Mouse (Mus musculus): ENCODE results near the gene Tpra1. TPM values are rescaled to one million over a fixed set of nuclear protein-coding genes. Genes with fewer than 3 reads are reported as not detected.

Tpra1 gene
- total RNA-seq, 2 experiments from 2014 or later = 104 TPM

DNA sequence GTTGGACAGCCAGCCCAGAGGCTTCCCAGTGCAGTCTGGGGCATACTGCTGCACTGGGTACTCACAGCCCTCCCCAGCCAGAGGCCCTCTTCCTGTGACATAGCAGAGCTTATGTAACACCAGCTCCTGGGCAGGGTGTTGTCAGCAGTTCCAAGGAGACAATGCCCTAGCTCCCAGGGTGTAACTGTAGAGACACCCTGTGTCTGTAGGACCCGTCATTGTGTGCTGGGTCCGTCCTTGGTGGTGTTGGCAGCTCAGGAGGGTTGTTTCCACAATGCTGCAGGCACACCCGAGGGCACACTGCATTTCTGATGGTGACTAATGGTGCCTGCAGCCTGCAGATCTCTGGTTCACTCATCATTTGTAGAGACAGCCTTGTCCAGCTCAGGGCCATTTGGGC is 24.8 kb downstream of the Tpra1 start:
- peak; percentile 77 to 78 for DNase-seq

DNA sequence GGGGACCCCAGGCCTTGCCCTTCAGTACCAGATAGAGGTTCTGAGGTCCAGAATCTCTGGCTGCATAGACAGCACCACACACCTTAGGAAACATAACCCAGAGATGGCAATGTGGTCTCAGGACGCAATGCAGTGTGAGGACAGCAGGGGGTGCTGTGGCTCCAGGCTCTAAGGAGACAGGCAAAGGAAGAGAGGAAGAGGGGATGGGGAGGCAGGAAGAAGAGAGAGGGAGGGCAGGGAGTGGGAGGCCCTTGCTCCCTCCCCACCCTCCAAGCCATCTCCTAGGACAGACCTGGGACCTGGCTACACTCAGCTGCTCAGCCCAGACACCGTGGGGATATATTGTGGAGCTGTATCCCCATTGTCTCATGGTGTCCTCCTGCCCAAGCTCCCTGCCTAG is 25.5 kb downstream of the Tpra1 start:
- peak; percentile 82 to 87 for DNase-seq

DNA sequence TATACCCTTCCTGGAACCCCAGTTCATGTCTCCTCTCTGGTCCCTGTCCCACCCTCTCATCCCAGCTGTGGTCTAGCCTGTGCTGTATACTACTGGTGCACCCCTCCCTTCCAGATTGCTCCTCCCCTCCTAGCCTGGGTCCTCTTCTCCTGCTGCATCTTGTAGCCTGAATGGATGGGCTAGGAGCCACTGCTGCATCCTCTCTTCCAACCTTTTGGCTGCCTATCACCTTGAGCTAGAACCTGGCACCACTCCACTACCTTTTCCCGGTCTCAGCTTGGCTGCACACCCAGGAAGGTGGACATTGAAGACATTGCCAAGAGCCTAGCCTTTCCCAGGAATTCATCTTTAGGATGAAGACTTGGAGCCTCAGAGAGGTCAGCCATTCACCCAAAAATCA is 26.0 kb downstream of the Tpra1 start:
- no peak for DNase-seq

DNA sequence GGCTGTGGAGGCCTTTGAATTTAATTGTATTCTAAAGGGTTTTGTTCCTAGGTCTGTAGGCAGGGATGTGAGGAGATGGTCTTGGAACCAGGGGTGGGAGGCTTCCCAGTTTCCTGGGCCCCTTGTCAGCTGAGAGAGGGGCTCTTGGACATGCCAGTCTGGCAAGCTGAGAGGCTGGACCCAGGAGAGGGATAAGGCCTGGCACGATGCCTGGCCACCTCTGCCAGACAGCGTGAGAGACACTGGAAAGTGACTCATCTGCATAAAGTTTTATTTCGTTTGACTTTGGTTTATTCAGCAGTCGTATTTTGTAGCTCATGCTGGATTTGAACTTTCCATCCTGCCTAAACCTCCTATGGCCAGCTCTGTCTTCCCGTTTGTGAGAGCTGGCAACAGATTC is 26.5 kb downstream of the Tpra1 start:
- peak; percentile 84 to 85 for DNase-seq

DNA sequence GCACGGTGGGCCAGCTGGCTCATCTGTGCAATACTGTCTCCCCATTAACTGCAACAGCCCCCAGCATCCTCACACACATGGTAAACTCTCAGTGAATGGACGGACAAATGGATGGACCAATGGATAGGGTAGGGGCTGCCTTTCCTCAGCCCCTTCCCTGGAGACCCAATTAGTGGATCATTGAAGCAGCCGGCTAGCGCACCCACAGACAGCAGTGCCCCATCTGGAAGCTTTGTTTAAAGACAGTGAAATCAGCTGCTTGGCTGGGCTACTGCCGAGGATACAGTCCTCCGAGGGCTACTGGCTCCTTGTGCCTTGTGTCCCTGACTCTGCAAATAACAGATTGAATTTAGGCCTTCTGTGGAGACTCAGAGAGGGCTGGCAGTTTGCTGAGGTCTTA is 27.4 kb downstream of the Tpra1 start:
- DNase-seq = no peak

DNA sequence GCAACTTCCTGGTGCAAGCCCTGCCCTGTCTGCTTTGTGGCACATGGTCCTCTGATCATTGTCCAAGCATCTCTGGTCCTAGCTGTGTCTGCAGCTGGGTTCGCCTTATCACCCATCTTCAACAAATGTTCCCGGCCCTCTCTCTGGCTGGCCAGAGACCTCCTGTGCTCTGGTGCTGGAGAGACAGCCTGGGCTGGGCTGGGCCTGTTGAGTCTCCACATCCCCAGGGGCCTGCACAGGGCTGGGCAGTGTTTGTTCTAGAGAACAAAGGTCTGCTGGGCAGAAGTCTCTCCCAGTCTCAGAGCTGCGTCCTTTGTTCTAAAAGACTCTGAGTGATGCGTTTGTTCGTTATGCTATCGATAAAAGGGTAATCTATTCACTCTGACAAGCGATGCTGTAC is 28.0 kb downstream of the Tpra1 start:
- DNase-seq = no peak

DNA sequence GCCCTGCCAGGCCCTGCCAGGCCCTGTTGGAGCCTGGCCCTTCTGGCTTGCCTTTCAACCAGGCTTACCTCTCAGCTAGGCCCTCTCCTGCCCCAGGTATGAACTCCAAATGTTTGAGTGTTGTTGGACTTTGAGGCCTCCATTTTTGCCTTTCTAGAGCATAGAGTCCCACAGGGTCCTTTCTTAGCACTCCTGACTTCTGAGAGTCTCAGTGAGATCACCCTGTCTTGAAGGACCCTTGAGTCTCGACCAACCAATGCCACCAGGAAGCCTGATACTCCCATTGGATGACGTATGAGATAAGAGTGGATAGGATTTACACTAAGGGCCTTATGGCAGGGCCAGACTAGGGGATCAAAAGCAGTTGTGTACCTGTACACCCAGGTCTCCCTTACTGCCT is 29.4 kb downstream of the Tpra1 start:
- no peak for DNase-seq

DNA sequence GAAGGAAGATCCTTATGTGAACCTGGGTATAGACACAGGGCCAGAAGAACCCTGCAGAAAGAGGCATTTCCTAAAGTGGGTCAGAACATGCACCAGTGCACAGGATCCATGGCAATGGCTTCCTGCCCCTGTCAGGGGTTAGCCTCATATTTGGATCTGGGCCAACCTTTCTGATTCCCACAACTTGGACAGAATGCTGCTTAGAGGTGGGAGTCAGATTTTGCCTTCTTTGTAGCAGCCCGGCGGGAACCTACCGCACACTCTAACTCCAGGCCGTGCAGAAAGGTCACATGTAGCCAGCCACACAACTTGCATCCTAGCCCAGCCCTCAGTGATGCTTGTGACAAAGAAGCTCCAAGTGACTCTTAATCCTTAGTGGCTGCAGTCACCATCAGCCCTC is 32.1 kb downstream of the Tpra1 start:
- DNase-seq = no peak

DNA sequence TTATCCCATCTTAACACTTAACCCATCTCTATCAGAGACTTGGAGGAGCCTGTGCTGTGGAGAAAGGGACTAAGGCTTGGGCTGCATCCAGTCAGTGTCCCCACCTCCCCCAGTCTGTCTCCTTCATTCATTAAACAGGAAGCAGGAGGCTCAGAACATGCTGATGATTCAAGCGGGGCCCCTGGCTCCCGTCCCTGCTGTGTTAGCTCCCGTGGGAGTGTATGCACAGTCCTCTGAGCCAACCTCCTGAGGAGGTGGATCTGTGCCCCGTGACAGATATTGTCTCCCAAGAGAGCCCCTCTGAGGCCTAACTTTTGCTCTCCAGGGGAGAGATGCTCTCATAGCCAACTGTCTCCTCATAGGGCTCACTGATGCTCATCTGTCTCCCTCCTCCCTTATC is 32.8 kb downstream of the Tpra1 start:
- no peak for DNase-seq

DNA sequence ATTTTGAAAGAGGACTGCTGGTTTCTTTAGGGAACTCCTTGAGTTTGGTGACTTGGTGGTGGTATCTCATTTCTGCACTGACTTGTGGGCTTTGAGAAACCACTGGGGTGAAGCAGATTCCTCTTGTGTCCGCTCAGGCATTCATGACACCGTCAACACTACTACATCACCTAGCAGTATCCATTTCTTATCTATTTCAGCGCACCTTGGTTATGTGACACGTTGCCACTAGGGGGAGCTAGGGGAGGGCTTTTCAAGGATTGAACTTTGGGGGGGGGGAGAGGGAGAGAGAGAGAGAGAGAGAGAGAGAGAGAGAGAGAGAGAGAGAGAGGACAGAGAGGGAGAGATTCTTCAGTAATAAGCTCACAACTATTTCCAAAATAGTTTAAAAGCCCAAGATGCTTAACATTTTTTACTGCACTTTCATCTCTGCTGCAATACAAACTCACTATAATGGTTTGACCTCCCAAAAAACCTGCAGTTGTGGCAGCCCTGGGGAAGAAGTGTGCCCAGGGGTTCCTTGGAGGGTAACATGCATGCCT is 33.8 kb downstream of the Tpra1 start:
- peak; percentile 47 to 71 for DNase-seq

DNA sequence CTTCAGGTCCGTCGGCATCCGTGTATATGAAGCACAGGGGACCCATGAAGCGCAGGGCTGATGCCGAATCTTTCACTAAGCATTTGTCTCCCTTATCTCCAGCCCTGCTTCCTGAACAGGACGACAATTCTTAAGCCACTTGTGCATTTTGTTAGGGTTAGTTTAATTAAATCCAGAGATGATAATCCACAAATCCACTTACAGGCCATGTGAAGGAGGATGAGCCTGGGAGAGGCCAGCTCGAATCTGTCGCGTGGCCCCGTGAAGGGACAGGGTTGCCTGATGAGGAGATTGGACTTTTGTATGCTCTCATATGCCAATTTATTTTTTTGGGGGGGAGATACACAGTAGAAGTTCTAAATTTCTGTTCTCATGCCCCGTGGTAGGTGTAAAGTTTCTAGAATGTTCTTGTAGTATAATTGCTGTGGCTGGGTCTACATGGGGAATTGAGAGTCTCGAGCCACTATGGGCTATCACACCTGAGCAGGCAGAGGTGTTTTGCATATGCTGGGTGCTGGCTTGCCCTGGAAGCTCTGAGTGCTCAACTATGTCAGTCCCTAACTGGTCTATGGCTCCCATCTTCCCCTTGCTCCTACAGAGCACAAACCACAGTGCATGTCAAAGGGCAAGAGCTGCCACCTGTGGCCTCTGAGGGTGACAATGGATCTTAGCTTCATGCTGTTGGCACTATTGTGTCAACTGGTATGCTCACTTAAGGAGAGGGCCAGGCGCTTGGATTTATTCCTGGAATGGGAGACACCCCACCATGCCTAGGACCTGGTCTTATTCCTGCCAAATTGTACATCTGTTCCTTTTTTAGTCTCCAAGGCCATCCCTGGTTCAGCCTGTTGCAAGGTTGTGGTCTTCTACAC is 34.5 kb downstream of the Tpra1 start:
- DNase-seq = no peak

DNA sequence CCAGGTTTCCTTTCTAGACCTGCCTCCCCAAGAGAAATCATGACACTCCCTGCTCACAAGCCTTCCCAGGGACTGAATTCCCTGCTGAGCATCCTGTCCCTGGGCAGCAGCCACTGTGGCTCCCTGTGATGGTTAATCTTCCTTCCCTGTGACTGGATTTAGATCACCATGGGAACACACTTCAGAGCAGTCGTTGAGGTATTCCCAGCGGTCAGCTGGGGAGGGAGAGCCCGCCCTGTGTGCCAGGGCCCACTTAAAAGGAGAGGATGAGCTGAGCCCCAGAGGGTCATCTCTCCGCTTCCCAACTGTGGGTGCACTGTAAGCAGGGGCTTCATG is 35.1 kb downstream of the Tpra1 start:
- no peak for DNase-seq

DNA sequence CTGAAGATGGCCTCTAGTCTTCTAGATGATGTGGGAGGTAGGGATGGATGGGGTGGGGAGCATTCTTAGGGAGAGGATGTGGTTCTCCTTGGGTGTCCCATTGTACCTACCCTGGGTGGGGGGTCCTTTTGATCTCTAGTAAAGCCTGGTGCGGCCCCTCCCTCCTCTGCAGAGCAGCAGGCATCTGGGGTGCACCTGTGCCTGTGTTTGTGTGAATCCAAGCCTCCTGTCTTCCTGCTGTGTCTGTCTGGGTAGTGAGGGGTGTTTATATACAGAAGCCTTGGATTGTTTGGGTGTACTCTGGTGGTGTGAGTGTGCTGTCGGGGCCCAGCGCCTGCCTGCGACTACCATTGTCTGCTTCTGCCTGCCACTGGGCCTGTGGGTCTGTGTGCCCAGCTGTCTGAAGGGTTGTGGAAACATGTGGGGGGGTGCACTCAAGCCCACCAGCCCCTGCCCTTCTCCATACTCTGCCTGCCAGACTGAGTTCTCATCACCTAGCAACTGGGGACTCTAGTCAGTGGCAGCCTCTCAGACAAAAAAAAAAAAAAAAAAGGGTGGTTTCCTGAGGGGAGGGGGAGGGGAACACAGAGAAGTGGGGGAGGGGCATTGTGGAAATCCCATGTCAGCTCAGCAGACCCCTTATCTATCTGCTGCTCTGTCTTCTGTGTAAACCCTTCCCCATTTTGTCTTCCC is 36.1 kb downstream of the Tpra1 start:
- no peak for DNase-seq

DNA sequence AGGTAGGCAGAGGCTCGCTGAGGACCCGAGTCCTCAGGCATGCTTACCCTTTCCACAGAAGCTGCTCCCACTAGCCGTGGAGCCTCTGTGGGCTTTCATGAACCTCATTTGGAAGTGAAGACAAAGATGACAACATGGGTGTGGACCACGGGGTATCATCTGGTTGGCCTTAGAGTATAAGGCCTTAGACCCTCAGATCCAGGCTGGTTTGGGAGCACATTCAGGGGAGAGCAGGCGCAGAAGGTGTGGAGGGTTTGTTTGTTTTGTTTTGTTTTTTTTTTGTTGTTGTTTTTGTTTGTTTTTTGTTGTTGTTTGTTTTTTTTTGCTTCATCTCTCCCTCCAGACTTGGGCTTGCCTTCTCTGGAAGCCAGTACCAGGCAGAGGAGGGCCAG is 36.6 kb downstream of the Tpra1 start:
- DNase-seq = no peak

DNA sequence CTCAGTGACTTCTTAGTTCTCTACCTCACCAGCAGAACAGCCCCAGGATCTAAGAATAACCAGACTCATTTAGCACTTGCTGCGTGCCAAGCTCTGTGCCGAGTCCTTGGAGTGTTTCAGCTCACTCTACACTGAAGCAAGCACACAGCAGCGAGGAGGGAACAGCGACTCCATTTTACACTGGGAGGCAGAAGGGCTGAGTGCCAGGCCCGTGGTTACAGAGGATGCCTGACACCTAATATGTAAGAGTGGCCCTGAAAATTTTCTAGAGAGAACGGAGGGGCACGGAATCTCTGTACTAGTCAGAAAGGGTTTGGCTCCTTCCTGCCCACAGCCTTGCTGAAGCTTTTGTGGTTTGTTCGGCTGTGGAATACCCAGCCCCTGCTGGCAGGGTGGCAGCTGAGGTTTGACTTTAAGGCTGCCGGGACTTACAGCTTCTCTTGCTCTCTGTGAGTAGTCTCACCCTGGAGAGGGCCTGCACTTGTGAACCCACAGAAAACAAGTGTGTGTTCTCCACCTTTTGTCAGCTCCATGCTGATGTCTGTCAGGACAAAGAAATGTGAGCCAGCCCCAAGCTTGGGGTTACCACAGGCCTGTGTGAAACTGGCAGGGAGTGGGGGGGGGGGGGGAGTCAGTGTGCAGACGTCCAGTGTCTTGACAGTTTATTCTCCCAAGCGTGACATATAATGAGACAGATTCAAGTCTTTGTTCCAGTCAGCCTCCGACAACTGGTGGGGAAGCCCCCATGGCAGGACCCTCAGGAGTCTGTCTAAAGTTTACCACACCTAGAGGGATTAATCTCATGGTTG is 37.4 kb downstream of the Tpra1 start:
- peak; percentile 36 to 55 for DNase-seq

DNA sequence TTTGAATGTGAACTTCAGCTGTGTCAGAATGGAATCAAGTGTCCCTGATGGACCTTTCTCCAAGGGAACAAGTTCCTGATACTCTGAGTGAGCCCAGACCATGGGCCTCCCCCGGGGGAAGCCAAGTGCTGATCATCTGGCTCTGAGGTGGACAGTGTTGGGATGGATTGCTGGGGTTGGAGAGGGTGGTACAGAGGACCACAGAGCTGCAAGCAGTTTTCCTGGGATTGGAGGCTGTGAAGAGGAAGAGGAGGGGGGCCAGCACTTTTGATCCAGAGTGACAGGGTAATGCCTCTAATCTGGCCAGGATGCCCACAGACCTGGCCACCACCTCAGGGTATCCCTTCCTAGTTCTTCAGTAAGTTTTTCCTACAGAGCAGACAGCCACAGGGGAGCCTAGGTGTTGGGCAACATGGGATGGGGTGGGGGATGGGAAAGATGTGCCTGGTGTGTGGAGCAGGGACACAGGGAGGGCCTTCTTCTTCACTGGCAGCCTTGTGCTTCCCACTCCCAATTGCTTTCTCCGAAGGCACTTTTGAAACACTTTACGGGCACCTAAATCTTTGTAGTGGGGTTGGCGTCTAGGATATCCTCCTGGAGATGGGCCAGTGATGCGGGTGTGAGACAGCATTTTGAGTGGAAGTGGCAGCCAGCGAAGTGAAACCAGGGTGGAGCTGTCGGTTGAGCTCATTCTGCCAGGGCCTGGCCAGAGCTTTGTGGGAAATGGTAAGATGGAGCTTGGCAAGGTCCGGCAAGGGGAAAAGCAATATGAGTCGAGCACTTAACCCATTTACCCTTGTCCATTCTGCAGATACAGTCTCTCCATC is 38.3 kb downstream of the Tpra1 start:
- no peak for DNase-seq

DNA sequence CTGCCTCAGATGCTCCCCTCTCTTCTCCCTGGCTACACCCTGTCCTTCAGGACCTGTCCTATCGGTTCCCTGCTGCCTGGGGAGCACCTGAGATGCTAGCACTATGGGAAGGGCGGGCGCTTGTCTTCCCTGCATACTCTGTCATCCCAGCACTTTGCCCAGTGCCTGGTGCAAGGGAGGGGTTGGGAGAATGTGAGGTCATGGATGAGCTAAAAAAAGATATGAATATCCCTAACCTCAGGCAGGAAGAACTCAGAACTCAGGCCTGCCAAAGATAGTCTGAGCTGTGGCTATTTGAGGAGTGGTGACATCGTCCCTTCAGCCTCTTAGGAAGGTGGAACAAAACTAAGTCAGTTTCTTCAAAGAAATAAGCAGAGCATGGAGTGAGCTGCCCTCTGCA is 39.6 kb downstream of the Tpra1 start:
- no peak for DNase-seq

DNA sequence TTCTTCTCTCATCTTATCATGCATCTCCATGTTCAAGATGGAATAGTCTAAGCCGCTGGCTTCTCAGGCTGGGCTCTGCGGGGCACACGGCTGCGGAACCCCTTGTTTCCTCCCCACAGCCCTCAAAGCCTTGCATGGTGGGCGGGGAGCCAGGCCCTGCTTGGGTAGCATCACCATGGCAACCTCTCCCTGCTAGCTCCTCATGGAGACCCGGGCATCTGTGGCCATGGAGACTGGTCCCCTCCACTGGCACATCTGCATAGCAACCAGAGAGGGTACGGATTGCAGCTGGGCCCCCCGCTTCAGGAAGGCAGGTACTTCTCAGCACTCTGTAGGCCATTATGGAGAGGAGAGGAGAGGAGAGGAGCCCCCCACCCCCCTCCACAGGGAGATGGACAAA is 40.5 kb downstream of the Tpra1 start:
- DNase-seq = no peak

DNA sequence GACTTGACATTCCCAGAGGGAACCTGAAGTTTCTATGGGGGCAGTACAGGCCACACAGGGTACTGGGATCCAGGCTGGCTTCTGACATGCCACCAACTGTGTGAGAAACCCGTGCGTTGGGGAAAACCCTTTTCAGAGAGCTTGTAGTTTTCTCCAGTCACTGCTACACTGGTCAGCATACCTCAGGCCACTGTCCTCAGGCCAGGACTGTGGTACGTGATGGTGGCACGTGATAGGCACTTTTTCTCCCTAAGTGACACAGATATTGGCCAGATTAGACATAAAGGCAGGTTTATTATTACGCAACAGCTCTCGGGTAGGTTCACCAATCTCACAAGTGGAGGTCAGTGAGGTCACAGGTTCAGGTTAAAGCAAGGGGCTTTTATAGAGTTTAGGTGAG is 41.6 kb downstream of the Tpra1 start:
- DNase-seq = no peak

DNA sequence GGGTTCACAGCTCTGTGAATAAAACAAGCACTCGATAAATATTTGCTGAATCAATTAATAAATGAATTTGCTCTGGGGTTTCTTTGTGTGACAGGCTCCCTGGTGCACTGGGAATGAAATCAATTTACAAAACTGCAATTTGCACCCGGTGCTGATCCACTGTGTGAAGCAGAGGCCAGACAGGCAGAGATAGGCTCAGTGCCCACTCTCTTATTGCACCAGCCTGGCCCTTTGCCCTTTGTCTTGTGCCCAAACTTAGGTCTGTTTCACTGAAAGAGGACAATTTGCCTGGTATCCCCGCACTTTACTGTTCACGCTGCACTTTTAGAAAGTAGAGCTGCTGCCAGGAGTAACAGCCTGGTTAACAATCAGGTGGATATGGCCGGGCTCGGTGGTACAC is 44.4 kb downstream of the Tpra1 start:
- DNase-seq = no peak

DNA sequence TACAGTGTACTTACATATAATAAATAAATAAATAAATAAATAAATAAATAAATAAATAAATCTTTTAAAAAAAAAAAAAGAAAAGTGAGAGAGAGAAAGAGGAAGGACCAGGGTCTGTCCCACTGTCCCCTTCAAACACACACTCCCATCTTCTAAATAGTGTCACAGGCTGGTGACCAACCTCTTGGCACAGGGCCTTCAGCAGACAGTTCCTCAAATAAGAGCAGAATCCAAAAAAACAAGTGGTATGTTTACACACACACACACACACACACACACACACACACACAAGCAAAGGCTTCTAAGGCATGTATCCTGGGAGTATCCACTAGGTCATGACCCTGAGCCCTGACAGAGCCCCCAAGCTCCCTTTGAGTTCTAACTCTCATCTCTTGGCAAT is 45.7 kb downstream of the Tpra1 start:
- no peak for DNase-seq

DNA sequence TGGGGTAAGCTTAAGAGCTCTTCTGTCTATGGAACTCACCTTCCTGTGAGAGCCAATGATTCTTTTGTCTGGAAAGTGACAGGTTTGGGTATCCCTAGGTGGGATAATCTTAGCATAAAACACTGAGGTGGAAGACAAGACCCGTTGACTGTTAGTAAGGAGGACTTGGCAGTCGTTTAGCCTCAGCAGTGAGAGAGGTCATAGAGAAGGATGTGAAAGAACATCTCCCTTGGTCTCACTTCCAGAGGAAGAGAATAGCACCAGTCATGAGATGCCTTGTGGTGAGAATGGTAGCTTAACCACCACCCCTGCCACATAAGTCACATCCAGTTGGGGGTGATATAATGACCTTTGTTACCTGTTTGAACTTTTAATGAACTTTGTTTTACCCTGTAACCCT is 54.7 kb downstream of the Tpra1 start:
- DNase-seq = no peak

All from adrenal gland, postnatal 36 days (tissue).